In the genomic region with DNA sequence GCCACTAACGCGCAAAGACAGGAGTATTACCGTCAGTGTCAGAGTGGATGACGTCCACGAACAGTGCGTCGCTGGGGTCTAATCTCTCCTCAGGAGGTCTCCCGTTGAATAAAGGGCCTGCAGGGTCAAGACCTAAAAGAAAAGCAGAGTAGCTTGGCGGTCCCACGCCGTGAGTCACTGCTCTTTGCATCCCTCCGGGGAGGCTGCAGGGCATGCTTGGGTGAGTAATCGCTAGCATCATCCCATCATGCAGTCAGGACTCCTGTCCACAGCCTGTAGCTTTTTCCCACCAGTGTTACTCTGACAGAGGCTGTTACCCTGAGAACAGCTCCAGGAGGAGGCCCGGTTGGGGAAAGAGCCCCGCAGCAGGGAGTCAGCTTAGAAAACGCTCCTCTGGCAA, we compare ENCODE assay signal across 8 mouse cellular contexts. TPM values are rescaled to one million over a fixed set of nuclear protein-coding genes. Genes with fewer than 3 reads are reported as not detected.
DNase-seq lines count a peak whose midpoint lies in the region; ATAC-seq lines count a peak whose summit lies in the region.

No protein-coding gene starts in this region.

- H3K4me3 ChIP-seq in heart, embryonic 14.5 days (ENCODE audit: control insufficient read depth in 1 of 2, insufficient read depth in 1 of 2, low read depth in 1 of 2, low read length in 2 of 2), result peak overlapping the region; percentile 6 to 15; a peak in 3 of 4 replicates
- H3K4me3 ChIP-seq in forebrain, embryonic 10.5 days, result peak overlapping the region; percentile 30
- no peak overlapping the region for H3K4me3 ChIP-seq in midbrain, embryonic 11.5 days (ENCODE audit: low read depth, low read length)

- H3K4me1 ChIP-seq in heart, embryonic 14.5 days (ENCODE audit: control insufficient read depth in 2 of 2, insufficient read depth in 2 of 2, low read length in 2 of 2), result peaks cover 4 to 7% of the 10 kb centered on the region in 2 experiments; a peak in 3 of 4 replicates
- H3K4me1 ChIP-seq in forebrain, embryonic 10.5 days, result peaks cover 17% of the 10 kb centered on the region
- peaks cover 6% of the 10 kb centered on the region for H3K4me1 ChIP-seq in midbrain, embryonic 11.5 days (ENCODE audit: control insufficient read depth, insufficient read depth, low read length)

- H3K9me3 ChIP-seq in heart, embryonic 14.5 days (ENCODE audit: control insufficient read depth, low read length), result no peaks in the 10 kb centered on the region
- H3K9me3 ChIP-seq in forebrain, embryonic 10.5 days, result no peaks in the 10 kb centered on the region
- H3K9me3 ChIP-seq in midbrain, embryonic 11.5 days (ENCODE audit: control insufficient read depth, low read length), result no peaks in the 10 kb centered on the region

- H3K9ac ChIP-seq in heart, embryonic 14.5 days (ENCODE audit: low read length), result peak overlapping the region; percentile 44; the same call in 1 of the 2 replicates
- 0 out of 2 replicates have a peak overlapping the region, but pooled peaks have one; percentile 22 for H3K9ac ChIP-seq in midbrain, embryonic 11.5 days (ENCODE audit: low read length)

- intact Hi-C loops in heart, postnatal 36 days (cut with DNase I), result no loop called here

- 3% methylated on average over 16 of the region's 16 CpGs for WGBS in heart, embryonic 14.5 days
- WGBS in forebrain, embryonic 10.5 days, result 1% methylated on average over 16 of the region's 16 CpGs
- 1% methylated on average over 16 of the region's 16 CpGs for WGBS in midbrain, embryonic 11.5 days

- peak overlapping the region; percentile 53 for H3K4me2 ChIP-seq in heart, embryonic 14.5 days (ENCODE audit: low read length)
- peak overlapping the region; percentile 40 for H3K4me2 ChIP-seq in midbrain, embryonic 11.5 days

- H3K27me3 ChIP-seq in heart, embryonic 14.5 days (ENCODE audit: control insufficient read depth, insufficient read depth, low read length), result peaks cover 12% of the 10 kb centered on the region
- H3K27me3 ChIP-seq in forebrain, embryonic 10.5 days (ENCODE audit: poor library complexity, severe bottlenecking), result peaks cover 21% of the 10 kb centered on the region
- no peaks in the 10 kb centered on the region for H3K27me3 ChIP-seq in midbrain, embryonic 11.5 days (ENCODE audit: control insufficient read depth, insufficient read depth, low read length)

- no peaks in the 10 kb centered on the region for H3K36me3 ChIP-seq in heart, embryonic 14.5 days (ENCODE audit: control insufficient read depth, insufficient read depth, low read length)
- H3K36me3 ChIP-seq in forebrain, embryonic 10.5 days (replicated peaks), result no peaks in the 10 kb centered on the region
- H3K36me3 ChIP-seq in midbrain, embryonic 11.5 days (ENCODE audit: control insufficient read depth, insufficient read depth, low read length), result no peaks in the 10 kb centered on the region

- no peak overlapping the region for H3K27ac ChIP-seq in heart, embryonic 14.5 days (replicated peaks in 1 of 2; ENCODE audit: control insufficient read depth in 1 of 2, insufficient read depth in 1 of 2, low read depth in 2 of 2, low read length in 2 of 2)
- H3K27ac ChIP-seq in forebrain, embryonic 10.5 days, result no peak overlapping the region; the same call in 1 of the 2 replicates
- no peak overlapping the region for H3K27ac ChIP-seq in midbrain, embryonic 11.5 days (ENCODE audit: low read depth, low read length)

- ATAC-seq in heart, embryonic 14.5 days (ENCODE audit: insufficient number of reproducible peaks, insufficient read depth, low FRiP score, low read depth), result no peak
- 0 out of 2 replicates have a peak, but pooled peaks have one; percentile 33 for ATAC-seq in midbrain, embryonic 11.5 days (ENCODE audit: low FRiP score)

- no peak for DNase-seq in heart, postnatal 36 days
- peak; percentile 45 for DNase-seq in MN1 (ENCODE audit: low spot score)
- DNase-seq in forebrain, embryonic 10.5 days (ENCODE audit: extremely low spot score, low spot score), result no peak
- peak; percentile 86 for DNase-seq in midbrain, embryonic 11.5 days (ENCODE audit: low spot score, missing footprints)
- DNase-seq in thymus, postnatal 14 days, result no peak
- DNase-seq in spleen, postnatal 4 days (ENCODE audit: low spot score in 2 of 2), result no peak
- DNase-seq in lung, adult 18-20 months, result no peak

RNA-seq across cellular contexts. Expression of a gene that starts 19.3 kb away (rescaled TPM):
- 0.20 TPM in 1 of 2 replicates, not detected in the other for polyA plus RNA-seq in heart, embryonic 14.5 days (2014; fragmentation: Nextera tagmentation; extraction: Ambion mirVana)
- total RNA-seq in heart, postnatal 36 days (2021), result not detected
- 0.19 and 0.25 TPM in 2 replicates for polyA plus RNA-seq in forebrain, embryonic 10.5 days (2016; fragmentation: Nextera tagmentation; extraction: Ambion mirVana)
- polyA plus RNA-seq in midbrain, embryonic 11.5 days (2014; fragmentation: Nextera tagmentation; extraction: Ambion mirVana), result 0.05 and 0.12 TPM in 2 replicates

RNA-seq across cellular contexts. Expression of a gene that starts 28.9 kb away (rescaled TPM):
- polyA plus RNA-seq in heart, embryonic 14.5 days (2014; fragmentation: Nextera tagmentation; extraction: Ambion mirVana), result 52.2 and 52.6 TPM in 2 replicates
- total RNA-seq in heart, postnatal 36 days (2021), result 10 to 100 TPM; 11.2 to 13.8 TPM
- 33.8 and 36.9 TPM in 2 replicates for polyA plus RNA-seq in forebrain, embryonic 10.5 days (2016; fragmentation: Nextera tagmentation; extraction: Ambion mirVana)
- polyA plus RNA-seq in midbrain, embryonic 11.5 days (2014; fragmentation: Nextera tagmentation; extraction: Ambion mirVana), result 31.4 and 32.7 TPM in 2 replicates

RNA-seq across cellular contexts. Expression of a gene that starts 33.1 kb away (rescaled TPM):
- 28.8 and 29.3 TPM in 2 replicates for polyA plus RNA-seq in heart, embryonic 14.5 days (2014; fragmentation: Nextera tagmentation; extraction: Ambion mirVana)
- 10 to 100 TPM; 19.8 to 19.9 TPM for total RNA-seq in heart, postnatal 36 days (2021)
- polyA plus RNA-seq in forebrain, embryonic 10.5 days (2016; fragmentation: Nextera tagmentation; extraction: Ambion mirVana), result 70.5 and 72.1 TPM in 2 replicates
- 62.8 and 73.1 TPM in 2 replicates for polyA plus RNA-seq in midbrain, embryonic 11.5 days (2014; fragmentation: Nextera tagmentation; extraction: Ambion mirVana)

Comparison
In these comparisons a context has a peak if more than half of its experiments do, and no peak if none do; other contexts are left out.
1. DNase-seq: peak in MN1 (single experiment) and midbrain, embryonic 11.5 days (single experiment); none in heart, postnatal 36 days (0 of 2), forebrain, embryonic 10.5 days (single experiment), thymus, postnatal 14 days (single experiment), spleen, postnatal 4 days (0 of 2) and lung, adult 18-20 months (0 of 2).